Mouse (Mus musculus): ENCODE results near the gene Rcan2.

Rcan2 gene

DNA sequence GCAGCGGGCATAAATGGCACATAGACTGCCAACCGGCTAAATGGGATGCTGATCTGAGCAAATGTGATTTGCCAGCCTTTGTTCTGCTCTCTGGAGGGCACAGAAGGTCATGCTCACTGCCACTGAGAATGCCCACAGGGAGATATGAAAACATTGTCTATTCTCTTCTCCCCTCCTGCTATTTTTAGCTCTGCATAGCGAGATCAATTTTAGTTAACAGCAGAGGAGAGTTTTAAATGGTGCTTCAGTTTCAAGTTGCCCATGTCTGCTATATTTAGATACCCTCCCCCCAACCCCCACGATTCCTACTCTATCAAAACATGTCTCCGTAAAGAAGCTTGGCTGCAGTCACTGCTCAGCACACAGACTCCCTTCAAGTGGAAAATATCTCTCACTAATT, 225.2 kb downstream of the Rcan2 start:
- no peak for DNase-seq

- DNase-seq = no peak
Measured at GRCm38 (mm10) chr17:44026786-44027185, 225.6 kb downstream of the Rcan2 start.

GRCm38 (mm10) chr17:44027311-44027710, 226.2 kb downstream of the Rcan2 start:
- DNase-seq = no peak

GRCm38 (mm10) chr17:44029616-44030015, 228.5 kb downstream of the Rcan2 start:
- no peak for DNase-seq

DNA sequence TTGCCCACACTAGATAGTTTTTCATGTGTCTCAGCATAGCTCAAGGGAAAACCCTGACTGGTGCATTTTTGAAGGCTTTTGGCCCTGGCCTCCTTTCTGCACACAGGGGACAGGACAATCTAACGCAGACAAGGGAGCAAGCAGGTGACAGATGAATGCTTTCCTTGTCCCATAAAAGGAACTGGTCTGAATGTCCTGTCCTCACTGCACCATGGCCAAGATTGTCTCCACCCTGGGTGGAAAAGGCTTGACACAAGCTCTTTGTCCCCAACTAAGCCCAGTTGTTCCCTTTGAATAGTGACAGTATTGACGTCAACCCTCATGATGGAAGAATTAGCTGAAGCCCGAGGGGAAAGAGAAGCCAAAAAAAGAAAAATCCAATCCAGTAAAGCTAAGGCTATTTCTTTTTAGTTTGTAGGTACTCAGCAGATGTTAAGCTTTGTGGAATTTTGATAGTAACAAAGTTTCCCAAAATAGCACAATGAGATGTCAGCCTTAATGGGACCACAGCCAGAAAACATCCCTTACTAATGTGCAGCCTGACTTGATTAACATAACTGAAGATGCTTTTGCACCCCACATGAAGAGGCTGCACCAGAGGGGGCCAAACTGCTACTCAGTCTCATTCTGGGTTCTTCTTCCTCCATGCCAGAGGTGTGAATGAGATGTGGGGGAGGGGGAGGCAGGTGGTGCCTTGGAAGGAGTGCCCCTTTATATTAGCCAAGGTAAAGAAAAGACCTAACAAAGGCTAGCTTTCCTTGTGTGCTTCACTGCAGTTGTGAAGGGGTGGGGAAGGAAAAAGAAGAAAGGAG, 229.8 kb downstream of the Rcan2 start:
- no peak for DNase-seq

DNA sequence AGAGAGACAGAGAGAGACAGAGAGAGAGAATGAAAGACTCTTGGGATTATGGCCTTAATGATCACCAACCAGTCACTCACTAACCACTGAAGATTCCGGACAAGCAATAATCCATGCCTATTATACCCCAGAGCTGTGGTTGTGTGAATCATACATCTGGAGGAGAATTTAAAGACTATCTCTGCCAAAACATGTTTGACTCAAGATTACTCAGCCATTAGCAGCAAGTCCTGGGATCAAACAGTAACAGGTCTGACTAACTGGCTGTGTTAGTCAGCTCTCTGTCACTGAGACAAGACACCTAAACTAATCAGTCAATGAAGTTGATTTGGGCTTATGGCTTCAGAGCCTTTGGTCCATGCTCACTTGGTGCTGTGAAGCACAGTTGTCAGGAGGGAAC, 233.9 kb downstream of the Rcan2 start:
- DNase-seq = no peak

DNA sequence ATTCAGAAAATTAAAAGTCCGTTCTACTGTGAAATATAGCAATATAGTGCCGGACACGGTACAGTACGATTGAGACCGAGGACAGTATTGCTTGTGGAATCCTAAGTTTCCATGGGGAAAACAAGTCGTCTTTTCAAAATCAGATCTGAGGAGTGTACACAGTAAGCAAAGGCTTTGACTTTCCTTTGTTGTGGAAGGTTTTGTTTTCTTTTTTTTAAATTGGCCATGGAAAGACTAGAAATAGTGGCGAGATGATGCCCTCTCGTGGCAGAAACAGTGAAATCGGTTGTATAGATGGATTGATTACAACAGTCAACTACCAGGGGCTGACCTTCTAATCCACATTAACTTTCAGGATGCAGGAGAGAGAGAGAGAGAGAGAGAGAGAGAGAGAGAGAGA, 237.5 kb downstream of the Rcan2 start:
- DNase-seq = peak; percentile 9

DNA sequence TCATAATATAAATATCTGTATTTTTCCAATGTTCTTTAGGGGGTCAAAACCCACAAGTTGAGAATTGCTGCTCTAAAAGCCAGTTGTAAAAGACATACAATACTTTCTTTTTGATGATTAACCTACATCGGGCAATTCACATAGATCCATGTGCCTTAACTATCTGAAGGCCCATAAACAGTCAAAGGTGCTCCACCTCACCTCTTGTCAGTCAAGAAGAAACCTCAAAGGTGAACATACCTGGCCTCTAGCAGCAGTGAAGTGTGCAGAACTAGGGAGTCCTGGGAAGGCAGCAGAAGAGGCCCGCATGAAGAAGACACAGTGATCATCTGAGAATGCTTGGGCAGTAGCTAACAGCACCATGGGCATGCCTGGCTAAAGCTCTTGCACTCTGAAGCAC, 239.3 kb downstream of the Rcan2 start:
- DNase-seq = no peak

DNA sequence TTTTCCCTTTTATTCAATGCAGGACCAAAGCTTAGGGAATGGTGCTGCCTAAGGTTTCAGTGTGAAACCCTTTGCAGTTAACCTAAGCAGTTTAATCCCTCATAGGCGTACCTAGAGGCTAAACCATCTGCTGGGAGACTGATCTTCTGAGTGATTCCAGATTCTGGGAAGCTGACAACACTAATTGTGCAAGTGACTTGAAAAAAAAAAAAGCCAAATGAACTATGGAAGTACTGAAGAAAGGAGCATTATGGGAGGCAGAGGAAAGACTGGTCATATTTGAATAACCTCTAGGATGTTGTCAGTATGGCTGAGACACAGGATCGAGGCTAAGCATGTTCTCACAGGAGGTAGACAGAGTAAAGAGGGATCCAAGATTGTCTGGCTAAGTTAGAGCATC, 241.2 kb downstream of the Rcan2 start:
- DNase-seq = no peak

GRCm38 (mm10) chr17:44042861-44043260, 241.7 kb downstream of the Rcan2 start:
- DNase-seq = no peak

DNA sequence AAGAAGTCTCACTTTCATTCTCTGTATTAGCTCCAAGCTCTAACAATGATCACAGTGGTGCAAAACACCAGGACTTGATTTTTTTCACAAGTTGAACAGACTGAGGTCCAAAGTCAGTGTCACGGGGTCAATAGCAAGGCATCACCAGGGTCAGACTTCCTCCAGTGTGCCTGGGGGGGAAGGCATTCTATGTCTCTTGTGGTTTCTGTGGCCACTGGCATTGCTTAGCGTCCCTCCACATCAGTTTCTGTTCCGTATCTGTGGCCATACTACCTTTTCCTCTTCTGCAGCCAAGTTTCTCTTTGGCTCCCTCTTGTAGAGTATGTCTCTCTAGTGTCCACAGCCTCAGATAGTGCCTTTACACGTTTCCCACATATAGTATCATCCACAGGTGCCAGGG, 252.3 kb downstream of the Rcan2 start:
- DNase-seq = no peak

DNA sequence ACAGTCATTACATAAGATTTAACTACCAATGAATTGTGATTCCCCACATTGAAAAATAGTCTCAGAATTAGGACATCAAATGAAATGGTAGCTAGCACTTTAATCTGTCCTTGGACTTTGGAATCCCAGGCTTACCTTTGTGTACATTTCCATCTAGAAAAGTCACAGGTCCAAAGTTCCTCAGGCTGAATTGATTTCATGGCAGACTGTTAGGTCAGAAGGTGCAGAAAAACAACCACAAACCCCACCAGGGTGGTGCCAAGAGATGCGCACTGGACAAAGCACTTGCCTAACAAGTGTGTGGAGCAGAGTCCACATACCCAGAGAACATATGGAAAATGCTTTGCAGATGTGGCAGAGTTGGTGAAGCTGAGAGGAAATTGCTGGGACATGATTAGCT, 256.0 kb downstream of the Rcan2 start:
- DNase-seq = no peak

DNA sequence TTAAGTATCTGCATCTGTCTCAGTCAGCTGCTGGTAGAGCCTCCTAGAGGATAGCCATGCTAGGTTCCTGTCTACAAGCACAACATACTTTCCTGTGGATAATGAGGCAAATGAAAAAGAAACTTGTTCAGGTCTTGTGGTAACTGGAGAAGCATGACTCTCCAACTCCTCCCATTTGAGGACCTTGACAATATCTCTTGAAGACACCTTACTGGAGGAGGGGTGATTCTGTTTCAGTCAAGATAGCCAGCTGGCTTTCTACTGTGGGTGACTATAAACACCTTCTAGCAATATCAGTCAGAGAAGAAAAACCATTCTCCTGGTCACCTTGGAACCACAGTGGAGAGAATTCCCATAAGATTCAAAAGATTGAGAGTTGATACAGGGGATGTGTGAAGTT, 257.0 kb downstream of the Rcan2 start:
- DNase-seq = no peak

- DNase-seq = no peak
Measured at GRCm38 (mm10) chr17:44060781-44061180, 259.6 kb downstream of the Rcan2 start.

DNA sequence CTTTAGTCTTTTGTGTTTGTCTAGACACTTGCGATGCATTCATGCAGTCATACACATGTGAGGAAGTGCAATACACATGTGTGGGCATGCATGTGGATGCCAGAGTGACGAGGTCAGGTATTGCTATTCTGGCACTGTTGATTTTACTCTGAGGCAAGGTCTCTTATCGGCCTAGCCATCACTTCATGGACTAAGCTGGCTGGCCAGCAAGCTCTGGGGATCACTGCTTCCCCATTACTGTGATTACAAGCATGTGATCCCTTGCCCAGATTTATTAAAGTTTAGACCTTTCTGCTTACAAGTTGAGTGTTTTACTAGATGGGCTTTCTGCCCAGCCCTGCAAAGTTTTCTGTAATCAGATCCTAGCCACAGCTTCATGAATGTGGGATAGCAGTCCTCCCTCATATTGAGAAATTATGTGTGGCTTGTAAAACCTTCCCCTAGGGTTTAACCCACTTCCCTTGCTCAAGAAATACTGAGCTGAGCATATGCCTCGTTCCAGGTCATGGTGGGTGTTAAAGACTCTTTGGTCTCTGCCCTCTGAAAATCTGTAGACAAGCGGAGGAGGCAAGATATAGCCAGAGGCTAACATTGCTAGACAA, 260.2 kb downstream of the Rcan2 start:
- DNase-seq = no peak

DNA sequence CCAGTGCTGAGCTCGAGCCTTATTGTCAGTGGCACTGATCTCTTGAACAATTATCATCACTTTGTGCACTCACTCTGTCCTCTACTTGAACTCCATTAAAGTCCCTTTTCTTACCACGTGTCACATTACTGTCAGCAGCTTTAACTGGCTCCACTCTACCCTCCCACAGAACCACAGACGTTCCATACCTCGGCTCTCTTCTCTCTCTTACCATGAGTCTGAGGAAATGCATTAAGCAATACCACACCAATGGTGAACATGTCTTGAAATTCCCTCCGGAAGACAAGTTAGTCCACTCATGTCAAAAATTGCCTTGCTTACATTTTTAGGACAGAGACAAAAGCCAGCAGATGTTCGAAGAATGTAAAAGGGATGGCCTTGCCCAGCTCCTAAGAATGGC, 267.7 kb downstream of the Rcan2 start:
- DNase-seq = no peak

GRCm38 (mm10) chr17:44071680-44072079, 270.5 kb downstream of the Rcan2 start:
- DNase-seq = no peak

GRCm38 (mm10) chr17:44075601-44076000, 274.4 kb downstream of the Rcan2 start:
- no peak for DNase-seq

- DNase-seq = peak; percentile 22
Measured at GRCm38 (mm10) chr17:44076051-44076680, 275.0 kb downstream of the Rcan2 start.

DNA sequence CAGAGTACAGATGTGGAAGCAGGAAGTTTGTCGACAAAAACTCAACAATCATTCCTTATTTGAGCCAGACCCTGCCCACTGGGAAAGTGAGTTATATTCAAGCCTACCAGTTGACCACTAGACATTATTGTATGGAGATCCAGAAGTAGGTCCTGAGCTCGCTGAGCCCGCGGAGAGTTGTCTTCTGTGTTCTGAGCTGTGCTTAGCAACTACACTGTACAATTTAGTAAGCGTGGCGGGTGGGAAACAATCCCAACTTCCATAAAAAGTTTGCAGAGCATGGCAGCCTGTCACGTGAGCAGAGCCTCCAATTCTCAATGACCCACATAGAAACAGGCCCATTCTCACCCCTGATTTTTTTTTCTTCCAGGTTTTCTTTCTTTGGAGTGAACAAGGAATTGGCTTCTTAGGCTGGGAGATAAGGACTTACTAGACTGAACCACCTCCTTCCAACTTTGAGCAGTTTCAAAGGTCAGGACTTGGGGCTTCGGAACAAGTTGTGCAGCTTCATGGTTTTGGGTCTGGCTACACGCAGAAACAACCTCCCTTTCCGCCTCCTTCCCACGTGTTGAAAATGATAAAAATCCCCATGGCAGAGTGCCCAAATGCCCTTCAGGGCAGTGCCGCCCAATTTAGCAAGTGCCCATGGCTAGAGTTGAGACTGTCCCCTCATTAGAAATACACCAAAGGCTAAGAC, 276.1 kb downstream of the Rcan2 start:
- DNase-seq = no peak

GRCm38 (mm10) chr17:44077843-44078160, 276.7 kb downstream of the Rcan2 start:
- no peak for DNase-seq

GRCm38 (mm10) chr17:44078631-44079350, 277.6 kb downstream of the Rcan2 start, which contains the start of gene Enpp5:
Enpp5 (plus strand) TSS chr17:44078813.
- DNase-seq = peak; percentile 87

DNA sequence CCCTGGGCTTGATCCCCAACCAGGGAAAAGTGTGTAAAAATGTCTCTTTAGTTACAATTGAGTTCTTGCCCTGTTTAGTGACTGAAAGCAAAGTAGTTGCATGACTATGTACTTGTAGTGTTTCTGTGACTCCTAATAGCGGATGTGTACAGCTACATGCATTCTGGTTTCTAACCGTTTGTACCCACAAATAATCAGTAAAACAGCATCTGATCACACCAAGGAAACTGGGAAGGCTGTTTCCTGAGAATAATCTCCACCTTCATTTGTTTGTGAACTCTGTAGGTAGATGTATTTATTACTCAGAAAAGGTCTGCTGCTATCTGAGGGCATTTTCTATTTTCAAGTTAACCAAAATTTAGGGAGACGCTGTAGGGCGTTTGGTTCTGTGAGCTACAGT, 282.0 kb downstream of the Rcan2 start:
- DNase-seq = no peak
